8 mouse cellular contexts compared by ENCODE assay signal in the genomic region with DNA sequence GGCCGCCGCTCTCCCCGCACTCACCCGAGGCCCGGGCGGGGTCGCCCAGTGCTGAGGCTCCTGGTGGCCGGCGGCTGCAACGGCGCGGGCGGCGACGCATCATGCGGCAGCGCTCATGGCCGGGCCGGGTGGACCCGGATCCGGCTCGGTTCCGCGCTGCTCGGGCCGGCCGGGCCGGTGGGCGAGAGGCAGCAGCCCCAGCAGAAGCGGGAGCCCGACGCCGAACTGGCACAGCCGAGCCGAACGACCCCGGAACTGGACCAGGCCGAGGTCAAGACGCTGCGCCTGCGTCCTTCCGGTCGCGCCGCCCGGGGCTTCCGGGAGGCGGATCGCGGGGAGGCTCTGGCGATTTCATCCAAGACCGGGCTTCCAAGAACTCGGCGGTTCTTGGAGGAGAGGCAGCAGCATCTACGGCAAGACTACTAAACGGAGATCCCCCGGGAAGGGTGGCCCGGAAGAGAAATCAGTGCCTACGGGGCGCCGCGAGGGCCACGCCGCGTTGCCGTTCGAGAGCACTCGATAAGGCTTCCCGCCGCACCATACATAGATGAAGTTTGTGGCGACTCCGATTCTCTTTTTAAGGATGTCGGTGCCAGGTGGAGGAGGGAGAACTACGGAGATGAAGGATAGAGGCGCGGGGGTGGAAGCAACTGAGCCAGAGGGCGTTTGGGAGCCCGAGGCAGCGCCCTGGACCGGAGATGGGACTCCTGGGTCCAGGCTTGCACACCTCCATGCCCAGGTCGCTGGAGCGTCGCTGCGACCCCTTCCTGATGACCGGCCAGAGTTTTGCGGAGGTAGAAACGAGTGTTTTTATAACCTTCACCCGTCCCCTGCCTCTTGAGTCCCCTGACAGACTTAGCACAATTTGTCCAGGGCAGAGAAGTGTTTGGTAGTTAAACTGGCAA. TPM values are rescaled to one million over a fixed set of nuclear protein-coding genes. Genes with fewer than 3 reads are reported as not detected.
DNase-seq lines count a peak whose midpoint lies in the region; ATAC-seq and TF ChIP-seq lines count a peak whose summit lies in the region.

Zdhhc7 (minus strand) TSS at position 415 of the 905 bp plus-strand sequence.

- no peak for TF ChIP-seq EP300 in ES-Bruce4 (IDR thresholded peaks at IDR 0.05; ENCODE audit: insufficient read depth, low read depth, low read length)

- DNase-seq in cerebellum, adult 11 months, result peak; percentile 74
- DNase-seq in heart, postnatal 25 days (ENCODE audit: low spot score), result peak; percentile 79
- peak; percentile 80 to 90 for DNase-seq in layer of hippocampus, adult 18-20 months (ENCODE audit: low spot score in 2 of 2)
- peak; percentile 84 to 87 for DNase-seq in lung, adult 18-20 months
- peak; percentile 83 for DNase-seq in testis, postnatal 10 days (ENCODE audit: low spot score)

- no peak within 1 kb of the TSS for H3K27ac ChIP-seq in ES-Bruce4 (ENCODE audit: insufficient read depth, low read length)
- H3K27ac ChIP-seq in forebrain, embryonic 16.5 days (ENCODE audit: low read length), result peak within 1 kb of the TSS; percentile 93
- peak within 1 kb of the TSS; percentile 95 for H3K27ac ChIP-seq in neural tube, embryonic 15.5 days (replicated peaks)

- peak within 1 kb of the TSS; percentile 91 for H3K4me3 ChIP-seq in ES-Bruce4 (ENCODE audit: low read depth, low read length)
- peak within 1 kb of the TSS; percentile 83 for H3K4me3 ChIP-seq in forebrain, embryonic 16.5 days (replicated peaks; ENCODE audit: low read length)
- peak within 1 kb of the TSS; percentile 67 for H3K4me3 ChIP-seq in neural tube, embryonic 15.5 days (replicated peaks)

- no peaks in the 10 kb centered on the region for H3K36me3 ChIP-seq in ES-Bruce4 (ENCODE audit: control insufficient read depth, insufficient read depth, low read length, poor library complexity, severe bottlenecking)
- H3K36me3 ChIP-seq in forebrain, embryonic 16.5 days (ENCODE audit: control insufficient read depth, insufficient read depth), result no peaks in the 10 kb centered on the region
- H3K36me3 ChIP-seq in neural tube, embryonic 15.5 days, result peaks cover 2% of the 10 kb centered on the region; the same call in 1 of the 2 replicates

- no peaks in the 10 kb centered on the region for H3K9me3 ChIP-seq in ES-Bruce4 (replicated peaks; ENCODE audit: control insufficient read depth, insufficient read depth, low read length, poor library complexity, severe bottlenecking)
- H3K9me3 ChIP-seq in forebrain, embryonic 16.5 days (ENCODE audit: control insufficient read depth, low read length), result no peaks in the 10 kb centered on the region
- H3K9me3 ChIP-seq in neural tube, embryonic 15.5 days (replicated peaks), result no peaks in the 10 kb centered on the region

- intact Hi-C loops in heart, postnatal 25 days (cut with DNase I), result no loop called here

- TF ChIP-seq CTCF in ES-Bruce4 (IDR thresholded peaks at IDR 0.05; ENCODE audit: low read depth, low read length), result no peak

- H3K4me2 ChIP-seq in forebrain, embryonic 16.5 days (ENCODE audit: low read length), result peak within 1 kb of the TSS; percentile 86
- H3K4me2 ChIP-seq in neural tube, embryonic 15.5 days, result peak within 1 kb of the TSS; percentile 70

- H3K27me3 ChIP-seq in ES-Bruce4 (ENCODE audit: control insufficient read depth, insufficient read depth, low read length, poor library complexity, severe bottlenecking), result no peaks in the 10 kb centered on the region
- H3K27me3 ChIP-seq in forebrain, embryonic 16.5 days (replicated peaks; ENCODE audit: control insufficient read depth, insufficient read depth, low read length), result no peaks in the 10 kb centered on the region
- H3K27me3 ChIP-seq in neural tube, embryonic 15.5 days (replicated peaks), result no peaks in the 10 kb centered on the region

- 0% methylated on average over 88 of the region's 88 CpGs for WGBS in forebrain, embryonic 16.5 days
- under 1% methylated on average over 88 of the region's 88 CpGs for WGBS in neural tube, embryonic 15.5 days

- TF ChIP-seq POLR2A in ES-Bruce4 (IDR thresholded peaks at IDR 0.05; ENCODE audit: insufficient read depth, low read length), result no peak

- peak within 1 kb of the TSS; percentile 93 for H3K9ac ChIP-seq in ES-Bruce4 (ENCODE audit: low read depth, poor library complexity, severe bottlenecking)
- peak within 1 kb of the TSS; percentile 87 for H3K9ac ChIP-seq in forebrain, embryonic 16.5 days (replicated peaks; ENCODE audit: low read depth, low read length)
- H3K9ac ChIP-seq in neural tube, embryonic 15.5 days (replicated peaks), result peak within 1 kb of the TSS; percentile 85

- peak; percentile 88 for ATAC-seq in forebrain, embryonic 16.5 days
- ATAC-seq in neural tube, embryonic 15.5 days (ENCODE audit: low FRiP score), result peak; percentile 84

- no peaks in the 10 kb centered on the region for H3K4me1 ChIP-seq in ES-Bruce4 (ENCODE audit: control insufficient read depth, insufficient read depth, low read length)
- peaks cover 31% of the 10 kb centered on the region for H3K4me1 ChIP-seq in forebrain, embryonic 16.5 days (replicated peaks; ENCODE audit: control insufficient read depth, insufficient read depth, low read length)
- peaks cover 49% of the 10 kb centered on the region for H3K4me1 ChIP-seq in neural tube, embryonic 15.5 days

RNA-seq across cellular contexts. Expression of gene Zdhhc7, which starts in this region (rescaled TPM):
- polyA plus RNA-seq in ES-Bruce4 (2011; ENCODE audit: insufficient read depth, insufficient read length, low read depth, missing spikeins), result 15.7 and 17.1 TPM in 2 replicates
- 28.9 and 29.7 TPM in 2 replicates for polyA plus RNA-seq in forebrain, embryonic 16.5 days (2015; fragmentation: Nextera tagmentation; extraction: Ambion mirVana)
- total RNA-seq in heart, postnatal 25 days (2021), result 10 to 100 TPM; 35.4 to 36.4 TPM
- total RNA-seq in layer of hippocampus, adult 18-20 months (2021), result 10 to 100 TPM; 36.6 to 37.1 TPM
- polyA plus RNA-seq in neural tube, embryonic 15.5 days (2015; fragmentation: Nextera tagmentation; extraction: Ambion mirVana), result 26.9 and 31.6 TPM in 2 replicates
